Mouse (Mus musculus): Measurements from ENCODE around the gene Vmn2r68. TPM values are rescaled to one million over a fixed set of nuclear protein-coding genes. Genes with fewer than 3 reads are reported as not detected.

The Vmn2r68 gene
- not detected in 2 replicates for polyA plus RNA-seq (2016; fragmentation: Nextera tagmentation; extraction: Ambion mirVana)

GRCm38 (mm10) chr7:85237683-85238082 lies at the start of gene Vmn2r68:
TSS of gene Vmn2r68 (minus strand) at chr7:85237783.
- Histone ChIP-seq H3K9ac (replicated peaks) (no peak within 1 kb of the TSS), H3K4me2 (no peak within 1 kb of the TSS), H3K27ac (no peak within 1 kb of the TSS), H3K27me3 (no peaks in the 10 kb centered on the region), H3K9me3 (no peaks in the 10 kb centered on the region), H3K4me3 (replicated peaks) (no peak within 1 kb of the TSS), H3K36me3 (no peaks in the 10 kb centered on the region), H3K4me1 (replicated peaks) (no peaks in the 10 kb centered on the region)
- no peak for ATAC-seq (ENCODE audit: insufficient number of reproducible peaks, insufficient read depth, low FRiP score, low TSS enrichment, low read depth)

Other genes with a start within 250 kb of the Vmn2r68 start
- not detected in 2 replicates for gene Vmn2r66, start 225.5 kb downstream of the Vmn2r68 start, polyA plus RNA-seq (2016; fragmentation: Nextera tagmentation; extraction: Ambion mirVana)
- not detected in 2 replicates for gene Vmn2r67, start 81.8 kb downstream of the Vmn2r68 start, polyA plus RNA-seq (2016; fragmentation: Nextera tagmentation; extraction: Ambion mirVana)
- not detected in 2 replicates for gene Vmn2r69, start 178.1 kb upstream of the Vmn2r68 start, polyA plus RNA-seq (2016; fragmentation: Nextera tagmentation; extraction: Ambion mirVana)

Measured in limb, embryonic 12.5 days (tissue).